Mouse (Mus musculus) limb, embryonic 14.5 days (tissue): ENCODE measurements around the gene Pax4. TPM values are rescaled to one million over a fixed set of nuclear protein-coding genes. Genes with fewer than 3 reads are reported as not detected.
A peak's percentile ranks its signal among the peaks of the same experiment; 100 is the strongest.

Source experiments
- ATAC-seq: fragments of 200-750 bp; cut with Nextera tagmentation; 2 replicates; pipeline ENCODE4 v1.8.0; 2017; ENCODE audit warnings: low read depth, moderate number of reproducible peaks, moderate TSS enrichment; ENCODE audit not compliant: low FRiP score
- DNase-seq: peaks from one replicate; pipeline ENCODE4 v3.0.0-alpha.2; 2015; ENCODE audit warnings: low spot score
- H3K27ac ChIP-seq: fragments of 300-500 bp; sonication (generic); replicated peaks from 2 replicates; pipeline ENCODE4 v1.5.1; 2014; ENCODE audit warnings: low read depth, mild to moderate bottlenecking, low read length, moderate library complexity, mixed read lengths
- H3K27me3 ChIP-seq: fragments of 300-500 bp; sonication (generic); 2 replicates; pipeline ENCODE4 v1.6.1; 2014; ENCODE audit warnings: low read length, mixed read lengths; ENCODE audit not compliant: control insufficient read depth, insufficient read depth
- H3K36me3 ChIP-seq: fragments of 300-500 bp; sonication (generic); 2 replicates; pipeline ENCODE4 v1.6.1; 2014; ENCODE audit warnings: mild to moderate bottlenecking, low read length, moderate library complexity, mixed read lengths; ENCODE audit not compliant: control insufficient read depth, insufficient read depth
- H3K4me1 ChIP-seq: fragments of 300-500 bp; sonication (generic); 2 replicates; pipeline ENCODE4 v1.6.1; 2014; ENCODE audit warnings: antibody characterized with exemption, low read length, mixed read lengths; ENCODE audit not compliant: control insufficient read depth, insufficient read depth
- H3K4me2 ChIP-seq: fragments of 300-500 bp; sonication (generic); replicated peaks from 2 replicates; pipeline ENCODE4 v1.6.1; 2014; ENCODE audit warnings: low read depth, mild to moderate bottlenecking, low read length, moderate library complexity; ENCODE audit not compliant: severe bottlenecking
- H3K4me3 ChIP-seq: fragments of 300-500 bp; sonication (generic); replicated peaks from 2 replicates; pipeline ENCODE4 v1.5.1; 2014; ENCODE audit warnings: low read length
- H3K9ac ChIP-seq: fragments of 300-500 bp; sonication (generic); 2 replicates; pipeline ENCODE4 v1.6.1; 2014; ENCODE audit warnings: mild to moderate bottlenecking, low read depth, low read length, moderate library complexity; ENCODE audit not compliant: severe bottlenecking
- H3K9me3 ChIP-seq: fragments of 300-500 bp; sonication (generic); 2 replicates; pipeline ENCODE4 v1.6.1; 2016; ENCODE audit warnings: low read length; ENCODE audit not compliant: control insufficient read depth
- POLR2A ChIP-seq: fragments of 200-500 bp; IDR thresholded peaks from 2 replicates; pipeline ENCODE4 v1.8.0; 2012; ENCODE audit warnings: inconsistent platforms, mild to moderate bottlenecking, moderate library complexity, borderline replicate concordance; ENCODE audit not compliant: insufficient read depth, insufficient read length; ENCODE audit errors: extremely low read depth
- WGBS: fragments of 180-500 bp; shearing (Covaris S2); extraction: QIAGEN DNeasy Blood & Tissue Kit; methylation state at CpG from one replicate; pipeline ENCODE4 v1.1.7; 2014; 5-methylcytosine and 5-hydroxymethylcytosine counted together
- polyA plus RNA-seq, 2 experiments: library from polyadenylated mRNA; depleted of rRNA in 1 of 2; stranded (reverse) in 1 of 2; unstranded in 1 of 2; fragments of >200 nt; fragmentation: Nextera tagmentation in 1 of 2; extraction: Ambion mirVana in 1 of 2; gene quantifications; 2 replicates each; pipeline versions ENCODE4 v1.2.1 to v1.2.3; 2012 to 2014

Gene Pax4
- polyA plus RNA-seq, 2 experiments, result not detected

GRCm38 (mm10) chr6:28427096-28427839 lies 21.9 kb downstream of the Pax4 start, which contains the start of gene Fscn3:
Gene Fscn3 (plus strand): TSS chr6:28427789.
- no peak for TF ChIP-seq POLR2A
- Histone ChIP-seq H3K9ac (no peak within 1 kb of the TSS), H3K4me3 (no peak within 1 kb of the TSS), H3K27ac (no peak within 1 kb of the TSS), H3K36me3 (peaks cover 25% of the 10 kb centered on the region), H3K4me1 (peaks cover 9% of the 10 kb centered on the region; the same call in 1 of the 2 replicates), H3K27me3 (no peaks in the 10 kb centered on the region), H3K4me2 (no peak within 1 kb of the TSS), H3K9me3 (no peaks in the 10 kb centered on the region)
- DNase-seq, result no peak
- WGBS, result 92% methylated on average over 3 of the region's 3 CpGs
- no peak for ATAC-seq

- 86% methylated on average over 6 of the region's 6 CpGs for WGBS
- no peaks in the 10 kb centered on the region for H3K9me3 ChIP-seq
These were observed 24.1 kb downstream of the Pax4 start for GRCm38 (mm10) chr6:28425019-28425418.

DNA sequence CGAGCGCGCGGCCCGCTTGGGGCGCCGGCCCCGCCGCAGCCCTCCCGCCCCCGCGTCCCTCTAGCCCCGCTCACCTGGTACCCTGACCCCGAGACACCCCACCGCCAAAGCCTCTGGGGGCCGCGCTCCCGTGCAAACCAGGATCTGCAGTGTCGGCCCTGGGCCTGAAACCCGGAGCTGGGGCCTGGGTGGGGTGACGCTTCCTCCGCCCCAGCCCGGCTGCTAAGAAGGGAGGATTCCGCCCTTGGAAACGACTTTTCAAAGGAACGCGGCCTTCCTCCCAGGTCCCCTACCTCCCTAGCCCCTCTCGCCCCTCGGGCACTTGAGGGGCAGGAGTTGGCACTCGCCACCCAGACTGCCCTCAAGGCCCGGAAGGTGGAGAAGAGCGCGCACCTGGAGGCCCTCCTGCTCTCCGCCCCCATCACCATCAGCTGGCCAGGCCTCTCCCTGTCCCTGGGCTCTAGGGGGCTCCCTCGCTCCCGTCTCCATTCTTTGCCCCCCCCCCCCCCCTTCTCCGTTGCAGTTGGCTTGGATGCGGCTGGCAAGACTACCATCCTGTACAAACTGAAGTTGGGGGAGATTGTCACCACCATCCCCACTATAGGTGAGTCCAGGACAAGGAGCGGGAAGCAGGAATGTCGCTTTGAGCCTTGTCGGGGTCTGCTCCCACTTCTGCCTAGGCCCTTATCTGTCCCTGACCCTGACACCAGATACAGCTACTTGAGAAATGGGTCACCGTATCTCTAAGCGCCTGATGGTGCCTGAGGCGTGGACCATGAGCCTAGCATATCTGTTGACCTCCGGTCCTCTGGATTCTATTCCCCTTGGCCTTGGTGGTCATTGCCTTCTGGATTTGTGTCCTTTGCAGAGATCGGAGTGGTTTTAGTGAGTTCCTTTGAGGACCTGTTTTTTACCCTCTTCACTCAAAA lies 25.1 kb downstream of the Pax4 start:
- DNase-seq (peak; percentile 46), ATAC-seq (peak; percentile 36)
- peak overlapping the region; percentile 95 for H3K4me3 ChIP-seq
- WGBS, result 13% methylated on average over 30 of the region's 46 CpGs
- H3K27ac ChIP-seq, result peak overlapping the region; percentile 86
- H3K9me3 ChIP-seq, result no peaks in the 10 kb centered on the region
- H3K27me3 ChIP-seq, result no peaks in the 10 kb centered on the region
- peaks cover 24% of the 10 kb centered on the region for H3K4me1 ChIP-seq
- H3K9ac ChIP-seq, result peak overlapping the region; percentile 97
- H3K4me2 ChIP-seq, result peak overlapping the region; percentile 65
- peaks cover 27% of the 10 kb centered on the region for H3K36me3 ChIP-seq
- TF ChIP-seq POLR2A, result no peak

More at GRCm38 (mm10) chr6:28425019-28425418, 24.1 kb downstream of the Pax4 start:
- Histone ChIP-seq H3K27me3 (no peaks in the 10 kb centered on the region), H3K4me3 (no peak overlapping the region), H3K4me1 (peaks cover 23% of the 10 kb centered on the region), H3K9ac (no peak overlapping the region), H3K36me3 (peaks cover 25% of the 10 kb centered on the region), H3K27ac (no peak overlapping the region), H3K4me2 (peak overlapping the region; percentile 65; the same call in 1 of the 2 replicates)
- ATAC-seq (no peak), DNase-seq (no peak)
- no peak for TF ChIP-seq POLR2A

DNA sequence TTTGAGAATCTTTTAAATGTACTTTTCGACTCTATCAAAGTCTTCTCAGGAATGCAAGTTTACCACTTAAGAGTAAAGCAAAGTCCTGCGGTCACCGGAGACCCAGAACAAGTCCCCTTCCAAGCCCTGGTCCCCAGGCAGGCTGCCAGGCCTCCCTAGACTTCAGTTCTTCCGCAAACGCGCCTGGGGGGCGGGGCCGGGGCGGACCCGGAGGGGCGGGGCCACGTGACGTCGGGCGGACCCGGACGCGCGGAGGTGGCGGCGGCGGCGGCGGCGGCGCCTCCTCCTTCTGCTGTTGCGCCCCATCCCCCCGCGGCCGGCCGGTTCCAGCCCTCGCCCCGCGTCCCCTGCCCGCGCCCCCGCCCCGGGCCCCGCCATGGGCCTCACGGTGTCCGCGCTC lies 25.8 kb downstream of the Pax4 start, which contains the start of gene Arf5:
TSS of gene Arf5 (plus strand) at position 248 of the 400 bp plus-strand sequence.
- Histone ChIP-seq H3K4me3 (peak within 1 kb of the TSS; percentile 95), H3K9ac (peak within 1 kb of the TSS; percentile 97), H3K36me3 (peaks cover 34% of the 10 kb centered on the region), H3K4me2 (peak within 1 kb of the TSS; percentile 65), H3K4me1 (peaks cover 24% of the 10 kb centered on the region), H3K27ac (peak within 1 kb of the TSS; percentile 86), H3K27me3 (no peaks in the 10 kb centered on the region), H3K9me3 (no peaks in the 10 kb centered on the region)
- 2% methylated on average over 19 of the region's 42 CpGs for WGBS
- no peak for TF ChIP-seq POLR2A
- ATAC-seq (peak; percentile 87), DNase-seq (peak; percentile 86)
